Mouse (Mus musculus) G1E (cell line): ENCODE data around the gene Rpp25l.

Source experiments
- CTCF ChIP-seq: IDR thresholded peaks from 2 replicates; pipeline ENCODE4 v1.5.1; 2012; ENCODE audit warnings: low read depth, low read length, inconsistent platforms, mixed read lengths
- GATA2 ChIP-seq: IDR thresholded peaks from 2 replicates; pipeline ENCODE4 v1.6.1; 2012; ENCODE audit warnings: low read depth, low read length, inconsistent platforms, borderline replicate concordance
- POLR2AphosphoS5 ChIP-seq: IDR thresholded peaks from 2 replicates; pipeline ENCODE4 v1.6.1; 2012; ENCODE audit warnings: low read depth, low read length, inconsistent platforms; ENCODE audit not compliant: insufficient replicate concordance
- TAL1 ChIP-seq: conservative IDR thresholded peaks from 2 replicates; pipeline ENCODE4 v1.6.1; 2012; ENCODE audit warnings: low read depth, low read length, inconsistent platforms, mixed read lengths

GRCm38 (mm10) chr4:41755338-41756305 lies 42.3 kb upstream of the Rpp25l start, which contains the start of gene Sigmar1:
- TF ChIP-seq CTCF, result peak; percentile 54
- TF ChIP-seq GATA2, result no peak
- no peak for TF ChIP-seq TAL1
- TF ChIP-seq POLR2AphosphoS5, result peak; percentile 66; the same call in 1 of the 2 replicates
